Mouse (Mus musculus): ENCODE measurements at regions not wholly inside any gene's neighbourhood (a gene's known extent, or its start where the extent isn't known, plus 50 kb on each side); places are given as distances from the start of the nearest gene placed in this dataset.

- 74% methylated on average over 1 of the region's 1 CpGs for WGBS
- Histone ChIP-seq H3K4me3 (ENCODE audit: low read depth, low read length) (no peak overlapping the region), H3K27ac (ENCODE audit: low read depth, low read length) (no peak overlapping the region), H3K4me2 (no peak overlapping the region), H3K4me1 (replicated peaks; ENCODE audit: control insufficient read depth, insufficient read depth, low read length) (no peaks in the 10 kb centered on the region), H3K36me3 (ENCODE audit: control insufficient read depth, insufficient read depth, low read length) (no peaks in the 10 kb centered on the region), H3K9me3 (ENCODE audit: control insufficient read depth, low read length) (no peaks in the 10 kb centered on the region), H3K9ac (ENCODE audit: low read depth, low read length) (no peak overlapping the region), H3K27me3 (replicated peaks; ENCODE audit: control insufficient read depth, insufficient read depth, low read length) (no peaks in the 10 kb centered on the region)
- ATAC-seq (replicated peaks; ENCODE audit: low FRiP score) (no peak), DNase-seq (ENCODE audit: low spot score) (no peak)
Measured at GRCm38 (mm10) chr1:119282416-119282815, 139.6 kb downstream of the Inhbb start.

GRCm38 (mm10) chr1:119279261-119279660 is 142.8 kb downstream of the Inhbb start:
- no peak overlapping the region for H3K4me3 ChIP-seq (ENCODE audit: low read depth, low read length)
- H3K9me3 ChIP-seq (ENCODE audit: control insufficient read depth, low read length) = no peaks in the 10 kb centered on the region
- H3K4me2 ChIP-seq = no peak overlapping the region
- no peaks in the 10 kb centered on the region for H3K4me1 ChIP-seq (replicated peaks; ENCODE audit: control insufficient read depth, insufficient read depth, low read length)
- no peaks in the 10 kb centered on the region for H3K27me3 ChIP-seq (replicated peaks; ENCODE audit: control insufficient read depth, insufficient read depth, low read length)
- H3K27ac ChIP-seq (ENCODE audit: low read depth, low read length) = no peak overlapping the region
- no peak overlapping the region for H3K9ac ChIP-seq (ENCODE audit: low read depth, low read length)
- ATAC-seq (replicated peaks; ENCODE audit: low FRiP score) = no peak
- DNase-seq (ENCODE audit: low spot score) = no peak
- no peaks in the 10 kb centered on the region for H3K36me3 ChIP-seq (ENCODE audit: control insufficient read depth, insufficient read depth, low read length)
- WGBS = 71% methylated on average over 3 of the region's 3 CpGs

DNA sequence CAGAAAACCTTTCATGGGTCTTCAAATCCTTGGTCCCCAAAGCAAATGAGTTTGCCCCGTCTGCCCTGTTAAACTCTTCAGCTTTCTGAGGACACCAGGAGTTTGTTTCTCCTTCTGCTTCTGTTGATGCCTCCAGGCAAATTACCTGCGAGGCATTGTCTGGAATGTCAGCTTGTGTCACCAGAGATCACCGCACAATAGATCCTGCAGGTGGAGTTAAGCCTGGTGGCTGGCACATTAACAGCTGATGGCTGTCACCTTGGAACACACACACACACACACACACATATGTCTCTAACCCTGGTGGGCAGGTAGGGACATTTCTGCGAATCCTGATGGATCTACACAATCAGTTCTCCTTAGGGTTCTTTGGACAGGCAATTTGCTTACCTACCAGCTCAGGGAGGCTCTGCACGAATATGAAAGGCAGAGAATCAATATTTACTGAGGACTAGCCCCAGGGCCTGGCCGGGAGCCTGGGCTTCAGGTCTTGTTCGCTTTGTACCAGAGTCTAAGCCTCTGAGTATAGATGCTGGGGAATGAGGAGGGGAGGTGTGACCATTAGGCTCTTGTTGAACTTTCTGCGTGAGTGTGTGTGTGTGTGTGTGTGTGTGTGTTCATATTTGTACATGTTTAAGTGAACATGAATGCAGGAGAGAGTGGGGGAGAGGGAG is 143.4 kb downstream of the Inhbb start:
- Histone ChIP-seq H3K4me1 (replicated peaks; ENCODE audit: control insufficient read depth, insufficient read depth, low read length) (no peaks in the 10 kb centered on the region), H3K4me2 (no peak overlapping the region), H3K27me3 (replicated peaks; ENCODE audit: control insufficient read depth, insufficient read depth, low read length) (no peaks in the 10 kb centered on the region), H3K9ac (ENCODE audit: low read depth, low read length) (no peak overlapping the region), H3K9me3 (ENCODE audit: control insufficient read depth, low read length) (no peaks in the 10 kb centered on the region), H3K4me3 (ENCODE audit: low read depth, low read length) (no peak overlapping the region), H3K27ac (ENCODE audit: low read depth, low read length) (no peak overlapping the region), H3K36me3 (ENCODE audit: control insufficient read depth, insufficient read depth, low read length) (no peaks in the 10 kb centered on the region)
- ATAC-seq (replicated peaks; ENCODE audit: low FRiP score) (no peak), DNase-seq (ENCODE audit: low spot score) (no peak)
- WGBS = 70% methylated on average over 8 of the region's 8 CpGs

DNA sequence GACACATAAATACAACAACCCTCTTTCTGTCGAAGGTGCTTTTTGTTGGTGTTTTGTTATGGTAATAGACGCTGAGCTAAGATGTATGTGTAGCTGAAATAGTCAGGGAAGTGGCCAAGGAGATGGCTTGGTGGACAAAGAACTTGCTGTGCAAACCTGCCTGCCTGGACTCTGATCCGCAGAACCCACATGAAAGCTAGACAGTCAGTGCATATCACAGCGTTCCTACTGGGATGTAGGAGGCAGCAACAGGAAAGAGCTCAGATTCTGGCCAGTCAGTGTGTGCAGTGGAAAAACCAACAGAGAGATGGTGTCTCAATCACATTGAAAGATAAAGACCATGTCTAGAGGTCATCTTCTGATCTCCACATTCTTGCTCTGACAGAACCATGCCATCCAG is 144.1 kb downstream of the Inhbb start:
- no peak overlapping the region for H3K9ac ChIP-seq (ENCODE audit: low read depth, low read length)
- WGBS = 78% methylated on average over 4 of the region's 4 CpGs
- ATAC-seq (replicated peaks; ENCODE audit: low FRiP score) (no peak), DNase-seq (ENCODE audit: low spot score) (no peak)
- no peaks in the 10 kb centered on the region for H3K27me3 ChIP-seq (replicated peaks; ENCODE audit: control insufficient read depth, insufficient read depth, low read length)
- H3K4me3 ChIP-seq (ENCODE audit: low read depth, low read length) = no peak overlapping the region
- H3K36me3 ChIP-seq (ENCODE audit: control insufficient read depth, insufficient read depth, low read length) = no peaks in the 10 kb centered on the region
- no peak overlapping the region for H3K4me2 ChIP-seq
- no peak overlapping the region for H3K27ac ChIP-seq (ENCODE audit: low read depth, low read length)
- no peaks in the 10 kb centered on the region for H3K4me1 ChIP-seq (replicated peaks; ENCODE audit: control insufficient read depth, insufficient read depth, low read length)
- H3K9me3 ChIP-seq (ENCODE audit: control insufficient read depth, low read length) = no peaks in the 10 kb centered on the region

DNA sequence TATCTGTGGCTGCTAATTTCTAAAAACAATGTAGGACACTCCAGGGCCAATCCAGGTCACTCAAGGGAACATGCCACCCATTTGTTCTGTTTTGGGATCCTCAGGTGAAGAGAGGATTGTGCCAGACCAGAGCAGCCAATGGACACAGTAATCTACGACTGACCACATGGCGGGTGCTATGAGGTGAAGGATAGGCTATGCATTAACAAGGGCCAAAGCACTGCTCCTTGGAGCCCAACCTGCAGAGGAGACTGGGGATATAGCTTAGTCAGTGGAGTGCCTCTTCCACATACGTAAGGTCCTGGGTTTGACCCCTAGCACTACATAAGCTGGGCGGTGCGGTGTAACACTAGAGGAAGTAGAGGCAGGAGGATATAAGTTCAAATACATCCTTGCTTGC is 156.0 kb downstream of the Inhbb start:
- H3K4me3 ChIP-seq (ENCODE audit: low read depth, low read length) = no peak overlapping the region
- H3K4me2 ChIP-seq = no peak overlapping the region
- no peaks in the 10 kb centered on the region for H3K36me3 ChIP-seq (ENCODE audit: control insufficient read depth, insufficient read depth, low read length)
- 90% methylated on average over 5 of the region's 5 CpGs for WGBS
- H3K9me3 ChIP-seq (ENCODE audit: control insufficient read depth, low read length) = no peaks in the 10 kb centered on the region
- H3K27ac ChIP-seq (ENCODE audit: low read depth, low read length) = no peak overlapping the region
- ATAC-seq (replicated peaks; ENCODE audit: low FRiP score) (no peak), DNase-seq (ENCODE audit: low spot score) (no peak)
- no peak overlapping the region for H3K9ac ChIP-seq (ENCODE audit: low read depth, low read length)
- no peaks in the 10 kb centered on the region for H3K27me3 ChIP-seq (replicated peaks; ENCODE audit: control insufficient read depth, insufficient read depth, low read length)
- no peaks in the 10 kb centered on the region for H3K4me1 ChIP-seq (replicated peaks; ENCODE audit: control insufficient read depth, insufficient read depth, low read length)

DNA sequence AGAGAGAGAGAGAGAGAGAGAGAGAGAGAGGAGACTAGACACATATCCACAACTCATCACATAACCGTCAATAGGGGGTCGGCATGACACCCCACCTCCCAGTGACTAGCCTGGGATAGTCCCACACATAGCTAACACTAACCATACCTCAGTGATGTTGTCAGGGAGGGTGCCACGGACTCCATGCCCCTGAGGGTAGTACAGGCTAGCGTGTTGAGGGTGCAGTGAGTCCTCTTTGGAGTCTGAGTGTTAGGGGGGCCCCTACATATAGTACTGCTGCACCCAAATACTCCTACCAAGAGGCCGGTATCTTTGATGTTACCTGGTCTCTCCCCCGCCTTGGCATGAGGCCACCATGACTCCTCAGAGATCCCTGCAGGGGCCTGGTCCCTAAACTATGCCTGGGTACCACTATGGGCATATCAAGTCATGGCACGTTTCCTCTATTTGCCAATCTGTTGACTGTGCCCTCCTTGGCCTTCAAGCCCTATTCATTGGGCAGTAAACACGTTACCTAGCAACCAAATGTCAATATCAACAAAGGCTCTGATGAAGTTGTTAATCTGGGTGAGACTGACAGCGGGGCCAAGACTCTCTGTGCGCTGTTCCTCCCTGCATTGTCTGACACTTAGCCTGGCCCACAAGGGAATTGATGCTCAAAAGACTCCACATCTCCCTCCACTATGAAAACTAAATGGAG is 156.7 kb downstream of the Inhbb start:
- Histone ChIP-seq H3K4me2 (no peak overlapping the region), H3K27ac (ENCODE audit: low read depth, low read length) (no peak overlapping the region), H3K27me3 (replicated peaks; ENCODE audit: control insufficient read depth, insufficient read depth, low read length) (no peaks in the 10 kb centered on the region), H3K9ac (ENCODE audit: low read depth, low read length) (no peak overlapping the region), H3K9me3 (ENCODE audit: control insufficient read depth, low read length) (no peaks in the 10 kb centered on the region), H3K36me3 (ENCODE audit: control insufficient read depth, insufficient read depth, low read length) (no peaks in the 10 kb centered on the region), H3K4me1 (replicated peaks; ENCODE audit: control insufficient read depth, insufficient read depth, low read length) (no peaks in the 10 kb centered on the region), H3K4me3 (ENCODE audit: low read depth, low read length) (no peak overlapping the region)
- 71% methylated on average over 10 of the region's 10 CpGs for WGBS
- ATAC-seq (replicated peaks; ENCODE audit: low FRiP score) = no peak
- DNase-seq (ENCODE audit: low spot score) = no peak

- Histone ChIP-seq H3K4me1 (replicated peaks; ENCODE audit: control insufficient read depth, insufficient read depth, low read length) (no peaks in the 10 kb centered on the region), H3K9me3 (ENCODE audit: control insufficient read depth, low read length) (no peaks in the 10 kb centered on the region), H3K27ac (ENCODE audit: low read depth, low read length) (no peak overlapping the region), H3K9ac (ENCODE audit: low read depth, low read length) (no peak overlapping the region), H3K4me2 (no peak overlapping the region), H3K36me3 (ENCODE audit: control insufficient read depth, insufficient read depth, low read length) (no peaks in the 10 kb centered on the region), H3K27me3 (replicated peaks; ENCODE audit: control insufficient read depth, insufficient read depth, low read length) (no peaks in the 10 kb centered on the region), H3K4me3 (ENCODE audit: low read depth, low read length) (no peak overlapping the region)
- DNase-seq (ENCODE audit: low spot score) = no peak
- no peak for ATAC-seq (replicated peaks; ENCODE audit: low FRiP score)
- 83% methylated on average over 9 of the region's 9 CpGs for WGBS
Measured at GRCm38 (mm10) chr1:119259455-119259854, 162.6 kb downstream of the Inhbb start.

DNA sequence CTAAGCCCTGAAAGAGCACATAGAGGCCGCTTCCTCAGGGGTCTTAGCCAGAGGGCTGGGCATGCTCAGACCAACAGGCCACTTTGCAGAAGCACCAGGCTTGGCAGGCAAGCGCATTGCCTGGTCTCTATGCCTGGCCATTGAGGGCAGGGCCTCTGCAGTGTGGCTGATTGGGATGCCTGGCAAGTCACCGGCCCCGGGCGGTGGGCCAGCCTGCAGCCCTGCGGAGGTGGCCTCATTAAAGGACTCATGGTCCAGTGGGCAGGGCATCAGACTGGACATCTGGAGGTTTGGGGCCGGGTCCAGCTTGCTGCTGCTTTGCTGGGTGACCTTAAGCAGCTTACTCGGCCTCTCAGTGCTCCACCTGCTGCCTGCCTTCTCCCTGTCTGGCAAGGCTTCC is 165.3 kb downstream of the Inhbb start:
- H3K9ac ChIP-seq (ENCODE audit: low read depth, low read length) = no peak overlapping the region
- H3K27me3 ChIP-seq (replicated peaks; ENCODE audit: control insufficient read depth, insufficient read depth, low read length) = no peaks in the 10 kb centered on the region
- DNase-seq (ENCODE audit: low spot score) (no peak), ATAC-seq (replicated peaks; ENCODE audit: low FRiP score) (no peak)
- H3K27ac ChIP-seq (ENCODE audit: low read depth, low read length) = no peak overlapping the region
- H3K4me1 ChIP-seq (replicated peaks; ENCODE audit: control insufficient read depth, insufficient read depth, low read length) = no peaks in the 10 kb centered on the region
- H3K4me2 ChIP-seq = no peak overlapping the region
- WGBS = 84% methylated on average over 8 of the region's 8 CpGs
- H3K9me3 ChIP-seq (ENCODE audit: control insufficient read depth, low read length) = no peaks in the 10 kb centered on the region
- H3K36me3 ChIP-seq (ENCODE audit: control insufficient read depth, insufficient read depth, low read length) = no peaks in the 10 kb centered on the region
- H3K4me3 ChIP-seq (ENCODE audit: low read depth, low read length) = no peak overlapping the region

DNA sequence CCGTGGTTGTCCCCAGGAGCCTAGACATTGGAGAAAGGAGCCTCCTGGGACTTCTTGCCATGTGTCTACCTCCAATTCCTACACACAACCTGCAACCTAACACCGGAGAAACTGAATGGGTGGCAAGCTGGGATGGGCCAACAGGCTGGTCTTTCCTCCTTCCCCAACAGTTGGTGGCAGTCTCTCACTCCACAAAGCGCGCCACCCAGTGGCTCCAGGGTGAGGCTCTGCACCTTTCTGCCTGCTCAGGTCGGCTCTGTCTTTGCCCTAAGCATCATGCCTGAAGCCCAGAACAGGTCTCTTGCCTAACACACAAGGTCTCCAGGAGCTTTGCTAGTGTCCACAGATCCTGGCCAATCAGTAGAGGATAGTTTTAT is 166.0 kb downstream of the Inhbb start:
- Histone ChIP-seq H3K9ac (ENCODE audit: low read depth, low read length) (no peak overlapping the region), H3K27ac (ENCODE audit: low read depth, low read length) (no peak overlapping the region), H3K4me2 (no peak overlapping the region), H3K4me1 (replicated peaks; ENCODE audit: control insufficient read depth, insufficient read depth, low read length) (no peaks in the 10 kb centered on the region), H3K9me3 (ENCODE audit: control insufficient read depth, low read length) (no peaks in the 10 kb centered on the region), H3K36me3 (ENCODE audit: control insufficient read depth, insufficient read depth, low read length) (no peaks in the 10 kb centered on the region), H3K27me3 (replicated peaks; ENCODE audit: control insufficient read depth, insufficient read depth, low read length) (no peaks in the 10 kb centered on the region), H3K4me3 (ENCODE audit: low read depth, low read length) (no peak overlapping the region)
- 47% methylated on average over 5 of the region's 5 CpGs for WGBS
- DNase-seq (ENCODE audit: low spot score) (no peak), ATAC-seq (replicated peaks; ENCODE audit: low FRiP score) (no peak)

Measured in liver, embryonic 11.5 days (tissue).